Mouse (Mus musculus): ENCODE measurements around the gene H2afx. TPM values are rescaled to one million over a fixed set of nuclear protein-coding genes. Genes with fewer than 3 reads are reported as not detected.
"Not testable (repeated sequence)": the region's sequence is repeated elsewhere in the genome, so short reads cannot be mapped to it uniquely, and the experiment has no call there.

H2afx gene
- polyA plus RNA-seq, 1 experiment = 68.3 TPM

DNA sequence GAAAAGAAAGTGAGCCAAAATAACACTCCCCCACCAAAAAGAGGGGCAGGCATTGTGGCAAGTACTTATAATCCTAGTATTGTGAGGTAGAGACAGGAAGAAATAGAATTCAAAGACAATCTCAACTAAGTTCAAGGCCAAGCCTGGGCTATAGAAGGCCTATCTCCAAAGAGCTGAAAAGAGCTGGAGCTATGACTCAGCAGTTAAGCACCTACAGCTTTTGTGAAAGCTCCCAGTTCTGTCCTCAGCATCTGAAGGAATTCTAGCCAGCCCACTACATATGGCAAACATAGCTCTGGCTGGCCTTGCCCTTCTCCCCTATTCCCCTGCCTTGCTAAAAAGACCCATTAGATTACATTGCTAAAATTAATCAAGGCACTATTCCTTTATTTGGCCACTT lies 38.9 kb downstream of the H2afx start:
- no peak overlapping the region for H3K27ac ChIP-seq (ENCODE audit: insufficient read depth, low read length)
- no peaks in the 10 kb centered on the region for H3K4me1 ChIP-seq (ENCODE audit: control insufficient read depth, insufficient read depth, low read length)
- no peak overlapping the region for H3K4me3 ChIP-seq (ENCODE audit: insufficient read depth, low read length)
- TF ChIP-seq POLR2A (IDR thresholded peaks at IDR 0.05; ENCODE audit: extremely low read depth, insufficient read depth, low read length) = no peak
- no peak for TF ChIP-seq CTCF (IDR thresholded peaks at IDR 0.05; ENCODE audit: extremely low read depth, insufficient read depth, low read length)

DNA sequence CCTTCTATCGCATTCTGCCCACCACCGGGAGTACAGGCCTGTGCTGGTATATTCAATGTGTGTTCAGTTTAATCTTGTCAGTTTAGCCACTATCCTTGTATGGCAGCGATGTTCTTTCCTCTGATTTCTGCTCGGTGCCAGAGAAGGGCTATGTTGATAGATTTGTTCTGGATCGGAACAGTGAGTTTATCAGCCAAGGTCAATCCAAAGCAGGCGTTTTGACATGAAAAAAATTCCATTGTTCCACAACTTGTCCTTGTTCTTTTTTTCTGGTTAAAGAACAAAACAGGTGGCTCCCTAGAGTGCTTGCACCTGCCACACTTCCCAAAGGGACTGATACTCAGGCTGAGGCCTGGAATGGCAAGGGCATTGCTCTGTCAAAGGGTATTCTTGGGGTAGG lies 41.6 kb downstream of the H2afx start:
- H3K27ac ChIP-seq (ENCODE audit: insufficient read depth, low read length) = no peak overlapping the region
- TF ChIP-seq POLR2A (IDR thresholded peaks at IDR 0.05; ENCODE audit: extremely low read depth, insufficient read depth, low read length) (no peak), CTCF (IDR thresholded peaks at IDR 0.05; ENCODE audit: extremely low read depth, insufficient read depth, low read length) (no peak)
- H3K4me1 ChIP-seq (ENCODE audit: control insufficient read depth, insufficient read depth, low read length) = peaks cover 4% of the 10 kb centered on the region; the same call in 1 of the 2 replicates
- H3K4me3 ChIP-seq (ENCODE audit: insufficient read depth, low read length) = no peak overlapping the region

DNA sequence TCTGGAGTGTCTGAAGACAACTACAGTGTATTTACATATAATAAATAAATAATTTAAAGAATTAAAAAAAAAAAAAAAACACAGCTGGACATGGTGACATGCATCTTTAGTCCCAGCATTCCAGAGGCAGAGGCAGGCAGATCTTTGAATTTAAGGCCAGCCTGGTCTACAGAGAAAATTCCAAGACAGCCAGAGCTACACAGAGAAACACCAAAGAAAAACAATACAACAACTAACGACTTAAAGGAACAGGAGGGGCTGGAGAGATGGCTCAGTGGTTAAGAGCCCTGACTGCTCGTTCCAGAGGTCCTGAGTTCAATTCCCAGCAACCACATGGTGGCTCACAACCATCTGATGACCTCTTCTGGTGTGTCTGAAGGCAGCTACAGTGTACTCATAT lies 42.8 kb downstream of the H2afx start:
- H3K4me1 ChIP-seq (ENCODE audit: control insufficient read depth, insufficient read depth, low read length); H3K4me3 ChIP-seq (ENCODE audit: insufficient read depth, low read length); H3K27ac ChIP-seq (ENCODE audit: insufficient read depth, low read length): not testable (repeated sequence)

DNA sequence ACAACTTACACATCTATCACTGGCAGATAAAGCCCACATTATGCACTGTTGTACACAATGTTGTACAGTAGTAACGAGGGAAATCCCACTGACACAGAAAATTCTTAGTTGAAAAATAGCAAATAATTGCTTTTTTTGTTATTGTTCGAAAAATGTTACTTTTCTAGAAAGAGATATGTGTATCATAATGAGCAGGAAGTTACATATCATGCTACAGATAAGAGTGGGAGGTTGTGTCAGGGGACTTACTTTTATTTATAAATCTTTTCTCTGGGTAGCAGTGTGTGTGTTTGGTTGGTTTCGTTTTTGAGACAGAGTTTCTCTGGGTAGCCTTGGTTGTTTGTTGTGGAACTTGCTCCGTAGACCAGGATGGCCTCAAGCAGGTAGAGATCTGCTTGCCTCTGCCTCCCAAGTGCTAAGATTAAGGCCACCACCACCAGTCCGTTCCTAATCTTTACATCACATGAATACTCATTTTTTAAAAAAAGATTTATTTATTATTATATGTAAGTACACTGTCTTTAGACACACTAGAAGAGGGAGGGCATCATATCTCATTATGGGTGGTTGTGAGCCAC lies 43.7 kb downstream of the H2afx start:
- Histone ChIP-seq H3K27ac (ENCODE audit: insufficient read depth, low read length) (no peak overlapping the region), H3K4me1 (ENCODE audit: control insufficient read depth, insufficient read depth, low read length) (peaks cover 4% of the 10 kb centered on the region; the same call in 1 of the 2 replicates), H3K4me3 (ENCODE audit: insufficient read depth, low read length) (peak overlapping the region; percentile 69; the same call in 1 of the 2 replicates)
- TF ChIP-seq POLR2A (IDR thresholded peaks at IDR 0.05; ENCODE audit: extremely low read depth, insufficient read depth, low read length) (no peak), CTCF (IDR thresholded peaks at IDR 0.05; ENCODE audit: extremely low read depth, insufficient read depth, low read length) (no peak)

DNA sequence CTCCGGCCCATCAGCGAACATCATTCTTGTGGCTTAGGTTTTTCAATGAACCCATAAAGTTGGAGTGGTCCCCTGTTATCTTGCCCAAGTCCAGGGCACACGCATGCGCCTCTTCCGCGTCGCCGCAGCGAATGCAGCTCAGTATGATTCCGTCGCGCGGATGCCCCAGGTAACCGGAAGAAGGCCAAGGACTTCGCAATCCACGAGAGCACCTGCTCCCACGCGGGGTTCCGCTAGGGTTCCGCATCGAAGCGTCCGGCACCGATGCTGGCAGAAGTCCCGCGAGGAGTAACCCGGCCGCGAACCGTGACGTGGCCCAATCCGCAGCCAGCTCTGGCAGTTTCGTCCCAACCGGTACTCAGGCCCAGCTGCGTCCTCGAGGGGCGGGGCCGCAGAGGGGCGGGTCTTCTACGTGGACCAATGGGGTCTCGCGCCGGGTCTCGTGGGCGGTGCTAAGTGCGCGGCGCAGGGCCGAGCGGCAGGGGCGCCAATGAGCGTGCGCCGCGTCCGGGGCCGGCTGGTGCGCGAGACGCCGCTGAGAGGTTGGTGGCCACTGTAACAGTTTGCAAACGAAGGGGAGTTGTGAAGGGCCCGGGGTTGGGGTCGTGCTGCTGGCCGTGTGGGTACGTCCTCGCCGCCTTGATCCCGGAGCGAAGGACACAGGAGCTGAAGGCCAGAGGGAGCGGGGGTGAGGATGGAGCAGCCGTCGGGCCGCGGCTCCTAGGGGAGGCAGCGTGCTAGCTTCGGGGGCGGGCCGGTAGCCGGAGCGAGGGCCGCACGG lies 44.8 kb downstream of the H2afx start, which contains the start of gene Hyou1:
Gene Hyou1 (plus strand): TSS at position 437 of the 781 bp plus-strand sequence.
- TF ChIP-seq POLR2A (IDR thresholded peaks at IDR 0.05; ENCODE audit: extremely low read depth, insufficient read depth, low read length) (peak; percentile 59), CTCF (IDR thresholded peaks at IDR 0.05; ENCODE audit: extremely low read depth, insufficient read depth, low read length) (0 out of 2 replicates have a peak, but pooled peaks have one; percentile 3)
- peak within 1 kb of the TSS; percentile 69 for H3K4me3 ChIP-seq (ENCODE audit: insufficient read depth, low read length)
- peaks cover 4% of the 10 kb centered on the region; the same call in 1 of the 2 replicates for H3K4me1 ChIP-seq (ENCODE audit: control insufficient read depth, insufficient read depth, low read length)
- peak within 1 kb of the TSS; percentile 61 for H3K27ac ChIP-seq (ENCODE audit: insufficient read depth, low read length)

DNA sequence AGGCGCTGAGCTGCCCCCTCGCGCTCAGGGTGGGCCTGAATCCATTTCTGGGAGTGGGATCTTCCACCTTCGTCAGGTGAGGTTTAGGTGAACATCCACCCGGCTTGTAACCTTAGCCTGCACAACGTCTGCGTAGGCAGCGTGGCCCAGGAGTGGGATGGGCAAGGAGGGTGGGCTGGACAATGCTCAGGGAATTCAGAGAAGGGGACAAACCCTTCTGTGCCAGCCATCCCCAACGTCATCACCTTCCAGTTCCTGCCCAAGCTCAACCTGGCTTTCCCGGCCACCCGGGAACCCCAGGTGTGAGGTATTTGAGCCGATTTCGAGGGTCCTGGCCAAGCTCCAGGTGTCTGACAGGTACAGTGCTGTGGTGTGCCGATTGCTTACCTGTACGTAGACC lies 45.4 kb downstream of the H2afx start:
- Histone ChIP-seq H3K4me1 (ENCODE audit: control insufficient read depth, insufficient read depth, low read length) (peaks cover 4% of the 10 kb centered on the region; the same call in 1 of the 2 replicates), H3K4me3 (ENCODE audit: insufficient read depth, low read length) (peak overlapping the region; percentile 69), H3K27ac (ENCODE audit: insufficient read depth, low read length) (0 out of 2 replicates have a peak overlapping the region, but pooled peaks have one; percentile 26)
- TF ChIP-seq POLR2A (IDR thresholded peaks at IDR 0.05; ENCODE audit: extremely low read depth, insufficient read depth, low read length) (no peak), CTCF (IDR thresholded peaks at IDR 0.05; ENCODE audit: extremely low read depth, insufficient read depth, low read length) (no peak)

DNA sequence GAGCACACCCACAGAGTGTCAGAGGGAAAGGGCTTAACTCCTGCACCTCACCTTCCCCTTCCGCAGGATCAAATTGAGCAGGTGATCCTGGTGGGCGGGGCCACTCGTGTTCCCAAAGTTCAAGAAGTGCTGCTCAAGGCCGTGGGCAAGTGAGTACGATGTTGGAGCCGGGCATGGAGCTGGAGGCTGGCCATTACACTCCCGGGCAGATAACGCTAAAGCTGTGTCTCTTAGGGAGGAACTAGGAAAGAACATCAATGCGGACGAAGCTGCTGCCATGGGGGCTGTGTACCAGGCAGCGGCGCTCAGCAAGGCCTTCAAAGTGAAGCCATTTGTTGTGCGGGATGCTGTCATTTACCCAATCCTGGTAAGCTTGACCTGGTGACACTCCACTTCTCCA lies 50.1 kb downstream of the H2afx start:
- H3K27ac ChIP-seq (ENCODE audit: insufficient read depth, low read length) = no peak overlapping the region
- no peak overlapping the region for H3K4me3 ChIP-seq (ENCODE audit: insufficient read depth, low read length)
- no peak for TF ChIP-seq POLR2A (IDR thresholded peaks at IDR 0.05; ENCODE audit: extremely low read depth, insufficient read depth, low read length)
- no peak for TF ChIP-seq CTCF (IDR thresholded peaks at IDR 0.05; ENCODE audit: extremely low read depth, insufficient read depth, low read length)
- peaks cover 4% of the 10 kb centered on the region; the same call in 1 of the 2 replicates for H3K4me1 ChIP-seq (ENCODE audit: control insufficient read depth, insufficient read depth, low read length)

Other genes with a start within 250 kb of the H2afx start
- 0.15 and 0.35 TPM in 2 replicates for gene Mfrp, start 233.0 kb upstream of the H2afx start, polyA plus RNA-seq (2012; rRNA removed)
- gene C1qtnf5, start 227.4 kb upstream of the H2afx start, polyA plus RNA-seq (2012; rRNA removed) = 24.7 and 30.5 TPM in 2 replicates
- 0.10 and 0.19 TPM in 2 replicates for gene Gm49380, start 221.2 kb upstream of the H2afx start, polyA plus RNA-seq (2012; rRNA removed)
- 29.5 and 30.3 TPM in 2 replicates for gene Rnf26, start 221.2 kb upstream of the H2afx start, polyA plus RNA-seq (2012; rRNA removed)
- gene Mcam, start 200.2 kb upstream of the H2afx start, polyA plus RNA-seq (2012; rRNA removed) = 26.2 and 27.4 TPM in 2 replicates
- 18.2 and 22.8 TPM in 2 replicates for gene Cbl, start 100.6 kb upstream of the H2afx start, polyA plus RNA-seq (2012; rRNA removed)
- 1.8 and 4.9 TPM in 2 replicates for gene Ccdc153, start 94.0 kb upstream of the H2afx start, polyA plus RNA-seq (2012; rRNA removed)
- 0.40 and 0.71 TPM in 2 replicates for gene Pdzd3, start 83.2 kb upstream of the H2afx start, polyA plus RNA-seq (2012; rRNA removed)
- gene Nlrx1, start 66.1 kb upstream of the H2afx start, polyA plus RNA-seq (2012; rRNA removed) = 7.0 and 8.0 TPM in 2 replicates
- 86.3 and 91.1 TPM in 2 replicates for gene Abcg4, start 46.1 kb upstream of the H2afx start, polyA plus RNA-seq (2012; rRNA removed)
- gene Hinfp, start 29.0 kb upstream of the H2afx start, polyA plus RNA-seq (2012; rRNA removed) = 27.6 and 33.6 TPM in 2 replicates
- gene C2cd2l, start 14.4 kb upstream of the H2afx start, polyA plus RNA-seq (2012; rRNA removed) = 203 and 213 TPM in 2 replicates
- 18.0 and 19.3 TPM in 2 replicates for gene Dpagt1, start 8.7 kb upstream of the H2afx start, polyA plus RNA-seq (2012; rRNA removed)
- gene Hmbs, start 9.5 kb downstream of the H2afx start, polyA plus RNA-seq (2012; rRNA removed) = 30.5 and 31.2 TPM in 2 replicates
- 42.2 and 43.2 TPM in 2 replicates for gene Vps11, start 27.0 kb downstream of the H2afx start, polyA plus RNA-seq (2012; rRNA removed)
- 55.4 and 56.7 TPM in 2 replicates for gene Hyou1, start 44.8 kb downstream of the H2afx start, polyA plus RNA-seq (2012; rRNA removed)
- gene Slc37a4, start 62.2 kb downstream of the H2afx start, polyA plus RNA-seq (2012; rRNA removed) = 49.9 and 58.8 TPM in 2 replicates
- gene Rps25, start 72.4 kb downstream of the H2afx start, polyA plus RNA-seq (2012; rRNA removed) = 559 and 574 TPM in 2 replicates
- 83.8 and 88.1 TPM in 2 replicates for gene Trappc4, start 72.9 kb downstream of the H2afx start, polyA plus RNA-seq (2012; rRNA removed)
- 46.7 and 48.0 TPM in 2 replicates for gene Ccdc84, start 83.9 kb downstream of the H2afx start, polyA plus RNA-seq (2012; rRNA removed)
- 0.04 TPM in 1 of 2 replicates, not detected in the other for gene Foxr1, start 106.4 kb downstream of the H2afx start, polyA plus RNA-seq (2012; rRNA removed)
- 0.11 TPM in 1 of 2 replicates, not detected in the other for gene Upk2, start 120.3 kb downstream of the H2afx start, polyA plus RNA-seq (2012; rRNA removed)
- gene Bcl9l, start 148.1 kb downstream of the H2afx start, polyA plus RNA-seq (2012; rRNA removed) = 13.8 and 14.6 TPM in 2 replicates
- gene Cxcr5, start 227.2 kb downstream of the H2afx start, polyA plus RNA-seq (2012; rRNA removed) = 0.06 TPM in 1 of 2 replicates, not detected in the other

Data from cortical plate, adult 2 months (tissue).